Mouse (Mus musculus) kidney, embryonic 16.5 days (tissue): ENCODE measurements around the gene Gm10964. TPM values are rescaled to one million over a fixed set of nuclear protein-coding genes. Genes with fewer than 3 reads are reported as not detected.

ENCODE experiments used
- ATAC-seq: fragments of 200-750 bp; cut with Nextera tagmentation; 2 replicates; pipeline ENCODE4 v1.8.0; 2017; ENCODE audit warnings: moderate TSS enrichment; ENCODE audit not compliant: low FRiP score, low TSS enrichment
- H3K27ac ChIP-seq: fragments of 300-500 bp; sonication (generic); 2 replicates; pipeline ENCODE4 v1.5.1; 2014; ENCODE audit warnings: low read length
- H3K27me3 ChIP-seq: fragments of 300-500 bp; sonication (generic); 2 replicates; pipeline ENCODE4 v1.6.1; 2014; ENCODE audit warnings: low read length, control low read depth, mixed read lengths; ENCODE audit not compliant: insufficient read depth
- H3K36me3 ChIP-seq: fragments of 300-500 bp; sonication (generic); 2 replicates; pipeline ENCODE4 v1.6.1; 2014; ENCODE audit warnings: low read length, control low read depth, mixed read lengths; ENCODE audit not compliant: insufficient read depth
- H3K4me1 ChIP-seq: fragments of 300-500 bp; sonication (generic); 2 replicates; pipeline ENCODE4 v1.6.1; 2014; ENCODE audit warnings: low read length, control low read depth, mixed read lengths; ENCODE audit not compliant: insufficient read depth
- H3K4me2 ChIP-seq: fragments of 300-500 bp; sonication (generic); replicated peaks from 2 replicates; pipeline ENCODE4 v1.6.1; 2014; ENCODE audit warnings: low read depth, low read length
- H3K4me3 ChIP-seq: fragments of 300-500 bp; sonication (generic); 2 replicates; pipeline ENCODE4 v1.5.1; 2014; ENCODE audit warnings: mild to moderate bottlenecking, low read length
- H3K9ac ChIP-seq: fragments of 300-500 bp; sonication (generic); replicated peaks from 2 replicates; pipeline ENCODE4 v1.6.1; 2014; ENCODE audit warnings: low read length
- H3K9me3 ChIP-seq: fragments of 300-500 bp; sonication (generic); 2 replicates; pipeline ENCODE4 v1.6.1; 2016; ENCODE audit warnings: low read length, control low read depth
- WGBS: fragments of 180-500 bp; shearing (Covaris S2); extraction: QIAGEN DNeasy Blood & Tissue Kit; methylation state at CpG from one replicate; pipeline ENCODE4 v1.1.7; 2014; 5-methylcytosine and 5-hydroxymethylcytosine counted together
- polyA plus RNA-seq: library from polyadenylated mRNA; unstranded; fragments of >200 nt; fragmentation: Nextera tagmentation; extraction: Ambion mirVana; gene quantifications from 2 replicates; pipeline ENCODE4 v1.2.1, GENCODE M21; 2015

The Gm10964 gene
- polyA plus RNA-seq, 1 experiment from 2014 or later = not detected

DNA sequence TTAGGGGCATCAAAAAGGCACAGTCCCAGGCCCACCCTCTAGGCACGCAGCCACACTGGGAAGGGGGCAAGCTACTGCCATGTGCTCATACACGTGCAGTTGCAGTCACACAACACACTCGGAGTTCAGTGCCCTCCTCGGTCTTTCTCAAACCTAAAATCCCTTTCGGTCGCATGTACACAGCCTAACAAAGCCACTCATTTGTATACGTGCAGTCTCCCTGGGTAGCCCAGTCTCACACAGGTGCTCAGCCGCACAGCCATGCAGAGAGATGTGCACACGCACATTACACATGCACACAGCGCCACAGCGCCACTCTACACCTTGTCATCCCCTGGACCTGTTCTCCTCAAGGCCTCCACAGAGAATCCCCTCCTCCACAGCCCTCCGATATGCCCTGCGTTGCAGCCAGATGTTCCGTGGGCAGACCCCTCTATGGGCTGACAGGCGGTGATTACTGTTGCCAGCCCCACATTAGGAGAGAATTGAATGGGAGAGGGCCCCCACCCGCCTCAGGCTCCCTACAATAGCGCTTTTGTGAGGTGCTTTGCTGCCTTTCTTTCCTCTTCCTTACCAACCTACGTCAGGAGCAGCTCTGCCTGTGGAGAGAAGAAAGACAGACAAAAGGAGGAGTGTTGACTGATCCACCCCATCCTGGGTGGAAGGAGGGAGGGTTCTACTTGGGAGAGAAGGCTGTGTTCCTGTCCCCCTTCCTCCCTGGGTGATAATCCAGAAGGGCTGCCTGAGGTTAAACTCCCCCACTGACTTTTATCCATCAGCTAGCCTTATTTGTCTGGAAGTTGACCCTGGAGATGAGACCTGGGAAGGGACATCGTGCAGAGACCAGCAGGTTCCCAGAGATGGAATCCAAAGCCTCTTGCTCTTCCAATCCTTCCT, 5.1 kb upstream of the Gm10964 start:
- H3K36me3 ChIP-seq = no peaks in the 10 kb centered on the region
- peaks cover 46% of the 10 kb centered on the region for H3K4me1 ChIP-seq
- H3K4me3 ChIP-seq = peak overlapping the region; percentile 27
- peak overlapping the region; percentile 55 for H3K4me2 ChIP-seq
- peak overlapping the region; percentile 85; the same call in 1 of the 2 replicates for H3K27ac ChIP-seq
- H3K9ac ChIP-seq = peak overlapping the region; percentile 59; the same call in 1 of the 2 replicates
- no peak for ATAC-seq
- 39% methylated on average over 19 of the region's 19 CpGs for WGBS
- H3K9me3 ChIP-seq = no peaks in the 10 kb centered on the region
- H3K27me3 ChIP-seq = no peaks in the 10 kb centered on the region

DNA sequence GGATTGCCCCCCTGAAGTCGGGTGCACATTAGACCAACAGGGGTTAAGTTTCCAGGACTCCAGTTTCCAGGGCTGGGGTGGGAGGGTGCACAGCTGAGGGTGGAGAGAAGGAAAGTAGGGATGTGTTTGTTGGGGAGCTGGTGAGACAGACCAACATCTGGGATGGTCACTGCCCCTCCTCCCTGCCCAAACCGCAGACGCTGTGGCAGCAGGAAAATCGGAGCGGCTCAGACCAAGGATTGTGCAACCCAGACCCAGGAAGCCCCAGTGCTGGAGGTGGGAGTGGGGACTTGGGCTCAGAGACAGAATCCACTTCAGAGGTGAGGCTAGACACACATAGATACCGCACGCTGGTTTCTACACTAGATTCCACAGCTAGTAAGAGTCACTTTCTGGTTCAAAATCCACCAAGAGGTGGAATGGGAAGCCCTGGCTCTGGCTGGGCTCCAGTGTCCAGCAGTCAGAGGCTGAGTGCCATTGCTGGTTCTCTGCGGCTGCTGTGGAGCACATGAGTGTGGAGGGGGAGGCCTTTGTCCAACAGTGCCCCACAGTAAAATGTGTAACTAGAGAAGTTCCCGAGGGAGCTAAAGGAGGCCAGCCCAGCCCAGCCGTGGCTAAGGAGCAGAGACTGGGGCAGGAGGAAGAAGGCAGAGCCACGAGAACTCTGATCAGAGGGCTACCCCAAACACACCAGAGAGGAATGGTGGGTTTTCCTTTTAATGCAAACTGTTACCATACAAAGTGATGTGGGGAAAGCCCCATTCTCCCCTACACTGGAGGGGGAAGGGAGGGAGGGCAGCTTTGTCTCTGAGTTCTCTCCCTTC, 4.3 kb upstream of the Gm10964 start:
- 7% methylated on average over 11 of the region's 11 CpGs for WGBS
- H3K9ac ChIP-seq = peak overlapping the region; percentile 59
- H3K4me1 ChIP-seq = peaks cover 46% of the 10 kb centered on the region
- no peaks in the 10 kb centered on the region for H3K27me3 ChIP-seq
- H3K4me3 ChIP-seq = peak overlapping the region; percentile 27
- peak overlapping the region; percentile 55 for H3K4me2 ChIP-seq
- peak overlapping the region; percentile 85 for H3K27ac ChIP-seq
- peak; percentile 14; the same call in 1 of the 2 replicates for ATAC-seq
- H3K9me3 ChIP-seq = no peaks in the 10 kb centered on the region
- no peaks in the 10 kb centered on the region for H3K36me3 ChIP-seq

DNA sequence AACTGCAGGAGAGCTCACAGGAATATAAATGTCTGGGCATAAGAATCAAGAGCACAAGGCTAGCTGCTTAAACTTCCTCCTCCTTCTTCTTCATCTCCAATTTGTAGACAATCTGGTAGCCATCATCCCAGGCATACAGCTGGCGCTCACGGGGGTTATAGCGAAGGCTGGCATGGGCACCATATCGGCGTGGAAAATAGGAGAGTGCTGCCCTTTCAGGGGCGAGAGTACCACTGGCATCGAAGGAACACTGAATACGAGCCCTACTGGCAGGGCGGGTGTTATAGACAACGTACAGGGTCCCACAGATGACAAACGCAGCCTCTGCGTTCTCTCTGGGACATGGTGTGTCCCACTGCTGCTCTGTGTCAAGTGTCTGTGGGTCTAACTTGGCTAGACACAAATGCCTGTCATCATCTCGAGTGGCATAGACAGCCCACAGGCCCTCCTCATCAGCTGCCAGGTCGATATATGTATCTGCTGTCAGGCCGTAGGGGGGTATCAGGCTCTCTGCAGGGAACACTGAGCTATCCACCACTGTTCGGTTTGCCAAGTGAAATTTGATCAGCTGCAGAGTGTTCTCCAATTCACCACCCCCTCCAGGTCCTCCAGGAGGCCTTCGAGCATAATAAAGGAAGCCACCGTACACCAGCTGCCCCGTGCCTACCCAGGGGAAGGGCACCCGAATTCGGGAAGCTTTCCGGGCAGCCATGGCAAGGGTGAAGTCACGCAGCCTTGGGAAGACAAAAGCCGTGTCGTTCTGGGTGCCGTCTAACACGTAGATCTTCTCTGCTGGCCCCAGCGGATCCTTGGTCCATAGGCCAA, 3.2 kb upstream of the Gm10964 start:
- no peaks in the 10 kb centered on the region for H3K27me3 ChIP-seq
- WGBS = 57% methylated on average over 28 of the region's 28 CpGs
- peak overlapping the region; percentile 85 for H3K27ac ChIP-seq
- no peaks in the 10 kb centered on the region for H3K36me3 ChIP-seq
- peak overlapping the region; percentile 55 for H3K4me2 ChIP-seq
- no peaks in the 10 kb centered on the region for H3K9me3 ChIP-seq
- no peak for ATAC-seq
- peak overlapping the region; percentile 48 for H3K4me3 ChIP-seq
- peaks cover 46% of the 10 kb centered on the region for H3K4me1 ChIP-seq
- peak overlapping the region; percentile 66 for H3K9ac ChIP-seq

DNA sequence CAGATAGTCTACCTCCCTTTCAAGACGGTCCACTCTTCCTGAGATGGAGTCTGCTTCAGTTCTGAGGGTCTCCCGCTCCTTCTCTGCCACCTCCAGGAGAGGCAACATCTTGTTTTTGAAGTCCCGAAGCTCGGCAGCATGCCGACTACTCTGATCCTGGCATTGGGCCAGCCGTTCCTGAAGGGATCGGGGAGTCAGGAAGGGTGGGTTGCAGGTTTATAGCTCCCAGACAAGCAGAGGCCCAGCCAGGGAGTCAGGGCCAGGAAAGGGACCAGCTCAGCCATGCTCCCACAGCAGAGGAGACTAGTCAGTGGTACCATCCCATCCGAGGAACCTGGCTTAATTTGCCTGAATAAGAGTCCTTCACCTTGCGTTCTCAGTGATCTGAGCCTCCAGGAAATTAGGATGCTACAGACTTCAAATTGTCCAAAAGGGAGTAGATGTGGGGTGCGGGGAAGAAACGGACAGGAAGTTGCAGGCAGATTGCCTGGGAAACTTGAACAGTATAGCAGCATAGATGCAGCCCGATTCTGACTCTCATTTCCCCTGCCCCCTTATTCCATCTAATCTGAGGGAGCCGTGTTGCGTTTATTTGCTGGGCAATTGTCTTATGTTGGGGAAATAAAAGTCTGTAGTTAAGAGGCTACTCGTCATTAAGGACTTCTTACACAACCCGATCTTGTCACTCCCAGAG, 2.0 kb upstream of the Gm10964 start:
- H3K27ac ChIP-seq = peak overlapping the region; percentile 85
- H3K4me3 ChIP-seq = peak overlapping the region; percentile 48
- H3K27me3 ChIP-seq = no peaks in the 10 kb centered on the region
- H3K9me3 ChIP-seq = no peaks in the 10 kb centered on the region
- H3K36me3 ChIP-seq = peaks cover 3% of the 10 kb centered on the region; the same call in 1 of the 2 replicates
- no peak for ATAC-seq
- peak overlapping the region; percentile 55 for H3K4me2 ChIP-seq
- WGBS = 18% methylated on average over 16 of the region's 16 CpGs
- H3K9ac ChIP-seq = peak overlapping the region; percentile 66
- peaks cover 46% of the 10 kb centered on the region for H3K4me1 ChIP-seq

DNA sequence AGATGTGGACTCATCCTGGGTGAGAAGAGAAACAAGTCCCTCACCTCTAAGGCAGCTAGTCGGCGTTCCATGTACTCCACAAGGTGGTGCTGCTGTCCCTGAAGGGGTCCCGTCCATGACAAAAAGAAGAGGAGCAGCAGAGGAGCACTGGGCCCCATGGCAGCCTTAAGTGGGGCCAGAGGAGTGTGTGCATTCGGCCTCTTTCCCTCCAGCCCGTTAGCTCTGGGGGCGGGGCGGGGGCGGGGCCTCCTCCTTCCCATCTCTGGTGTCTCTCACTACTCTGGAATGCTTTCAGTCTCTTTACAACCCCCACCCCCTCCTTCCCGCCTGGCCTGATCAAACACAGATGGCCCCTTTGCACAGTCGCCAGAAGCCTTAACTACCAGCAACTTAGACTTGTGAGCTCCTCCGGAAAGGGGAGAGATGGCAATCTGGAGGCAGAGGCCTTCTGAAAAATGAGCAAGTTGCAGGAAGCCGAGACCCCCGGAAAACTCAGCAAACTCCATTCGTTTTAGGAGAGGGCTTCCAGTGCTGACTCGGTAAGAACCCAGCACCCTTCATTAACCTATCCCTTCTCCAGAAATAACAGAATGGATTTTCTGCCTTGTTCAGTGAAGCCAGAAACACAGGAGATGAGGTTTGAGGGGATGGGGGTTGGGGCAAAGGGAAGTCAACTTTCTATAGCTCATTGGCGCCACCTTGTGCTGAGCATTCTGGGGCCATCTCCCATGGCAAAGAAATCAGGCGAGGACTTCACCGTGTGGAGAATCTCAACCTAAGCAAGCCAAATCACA, 1.2 kb upstream of the Gm10964 start, which contains the start of gene Olfml3:
Olfml3 (minus strand) TSS at position 224 of the 794 bp plus-strand sequence.
- Histone ChIP-seq H3K27ac (peak within 1 kb of the TSS; percentile 85), H3K4me3 (peak within 1 kb of the TSS; percentile 48), H3K36me3 (peaks cover 6% of the 10 kb centered on the region; the same call in 1 of the 2 replicates), H3K4me2 (peak within 1 kb of the TSS; percentile 55), H3K27me3 (no peaks in the 10 kb centered on the region), H3K9ac (peak within 1 kb of the TSS; percentile 66), H3K4me1 (peaks cover 46% of the 10 kb centered on the region), H3K9me3 (no peaks in the 10 kb centered on the region)
- WGBS = under 1% methylated on average over 18 of the region's 18 CpGs
- peak; percentile 86 for ATAC-seq

DNA sequence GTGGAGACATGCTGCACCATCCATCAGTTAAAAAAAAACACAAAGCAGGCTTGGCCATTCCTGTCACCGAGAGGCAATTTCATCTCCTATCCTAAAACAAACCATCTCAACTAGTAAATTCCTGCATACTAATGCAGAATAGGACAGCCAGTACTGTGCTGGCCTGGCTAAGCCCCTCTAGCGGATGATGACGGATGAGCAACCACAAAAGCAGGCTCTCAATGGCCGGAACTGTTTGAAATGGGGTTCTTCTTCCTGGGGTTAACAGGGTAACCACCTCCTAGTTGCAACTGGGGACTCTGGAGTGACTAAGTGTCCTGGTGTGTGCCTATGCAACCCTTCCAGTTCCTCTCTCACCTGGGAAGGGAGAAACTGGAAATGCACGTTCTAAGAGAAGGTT, 1.2 kb downstream of the Gm10964 start:
- ATAC-seq = no peak
- Histone ChIP-seq H3K27ac (no peak overlapping the region), H3K27me3 (no peaks in the 10 kb centered on the region), H3K9ac (no peak overlapping the region), H3K4me3 (no peak overlapping the region), H3K4me1 (peaks cover 25% of the 10 kb centered on the region), H3K36me3 (peaks cover 26% of the 10 kb centered on the region), H3K4me2 (no peak overlapping the region), H3K9me3 (no peaks in the 10 kb centered on the region)
- 47% methylated on average over 5 of the region's 5 CpGs for WGBS

DNA sequence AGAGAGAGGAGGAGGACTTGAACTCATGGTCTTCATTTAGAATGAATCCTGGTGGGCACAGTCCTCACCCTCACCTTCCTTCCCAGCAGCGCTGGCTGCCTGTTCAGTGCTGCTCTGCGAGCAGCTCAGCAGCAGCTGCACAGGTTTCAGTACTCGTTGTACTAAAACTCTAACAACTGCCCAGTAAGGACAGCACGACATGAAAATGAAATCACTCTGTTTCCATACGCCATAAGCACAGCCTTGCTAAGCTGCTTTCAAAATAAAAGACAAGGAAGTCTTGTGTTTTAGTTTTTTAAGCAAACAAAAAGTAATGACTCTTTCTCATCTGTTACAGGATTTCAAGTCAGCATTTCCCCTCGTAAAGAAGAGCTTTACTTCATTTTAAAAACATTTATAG, 4.0 kb downstream of the Gm10964 start:
- H3K27me3 ChIP-seq = no peaks in the 10 kb centered on the region
- no peak overlapping the region for H3K9ac ChIP-seq
- no peak overlapping the region for H3K27ac ChIP-seq
- 87% methylated on average over 6 of the region's 6 CpGs for WGBS
- no peak overlapping the region for H3K4me2 ChIP-seq
- H3K36me3 ChIP-seq = peaks cover 48% of the 10 kb centered on the region
- no peaks in the 10 kb centered on the region for H3K4me1 ChIP-seq
- no peaks in the 10 kb centered on the region for H3K9me3 ChIP-seq
- H3K4me3 ChIP-seq = no peak overlapping the region
- ATAC-seq = no peak

DNA sequence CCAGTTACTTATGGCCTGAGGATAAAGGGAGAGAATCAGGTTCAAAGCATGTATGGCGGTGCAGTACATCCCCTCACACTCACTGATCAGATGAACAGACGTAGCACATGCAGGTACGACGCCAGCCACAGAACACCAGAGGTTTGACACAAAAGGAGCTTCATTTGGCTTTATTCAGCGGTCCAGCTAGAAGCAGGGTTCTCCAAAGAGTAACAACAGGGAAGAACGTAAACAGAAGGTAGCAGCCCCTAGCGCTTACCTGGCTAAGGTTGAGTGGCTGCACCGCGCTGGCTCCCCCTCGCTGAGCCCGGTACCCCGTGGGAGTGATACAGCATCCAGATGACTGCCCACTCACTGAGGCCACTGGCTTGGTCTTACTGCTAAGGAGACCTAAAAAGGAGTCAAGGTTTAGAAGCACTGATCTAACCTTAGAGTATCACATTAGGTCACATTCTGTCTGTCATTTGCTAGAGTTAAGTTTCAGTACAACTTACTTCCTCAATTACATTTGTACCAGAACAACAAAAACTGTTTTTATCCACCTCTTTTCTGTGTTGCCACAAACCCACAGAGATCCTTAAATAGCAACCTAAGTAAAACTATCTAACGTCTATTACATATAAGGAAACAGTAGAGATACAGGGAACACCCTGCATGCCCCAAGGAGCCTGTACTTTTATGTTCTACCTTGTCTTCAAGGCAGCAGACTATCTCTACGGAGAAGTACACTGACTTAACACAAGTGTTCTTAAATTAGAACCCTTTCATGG, 6.0 kb downstream of the Gm10964 start:
- H3K36me3 ChIP-seq = peaks cover 64% of the 10 kb centered on the region
- H3K9ac ChIP-seq = no peak overlapping the region
- no peaks in the 10 kb centered on the region for H3K4me1 ChIP-seq
- H3K9me3 ChIP-seq = no peaks in the 10 kb centered on the region
- H3K27ac ChIP-seq = no peak overlapping the region
- H3K4me2 ChIP-seq = no peak overlapping the region
- WGBS = 65% methylated on average over 14 of the region's 14 CpGs
- H3K27me3 ChIP-seq = no peaks in the 10 kb centered on the region
- no peak for ATAC-seq
- H3K4me3 ChIP-seq = no peak overlapping the region
